ENCODE assay signal across 8 mouse cellular contexts in the genomic region with DNA sequence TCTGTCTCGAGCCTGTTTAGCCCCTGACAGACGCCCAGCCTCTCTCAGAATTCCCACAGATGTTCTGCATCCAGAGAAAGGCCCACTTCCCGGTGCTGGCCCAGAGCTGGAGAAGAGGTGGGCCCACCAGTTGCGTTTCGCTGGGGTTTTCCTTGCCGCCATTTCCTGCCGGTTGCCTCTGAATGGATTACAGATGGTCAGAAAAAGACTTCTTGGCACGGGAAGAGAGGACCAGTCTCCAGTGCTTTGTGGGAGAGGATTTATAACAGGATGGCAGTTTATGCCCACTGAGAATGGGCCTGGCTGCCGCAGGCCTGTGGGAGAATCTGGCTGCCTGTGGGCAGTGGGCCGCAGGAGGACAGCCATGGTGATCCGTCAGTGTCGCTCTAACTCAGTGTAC. TPM values are rescaled to one million over a fixed set of nuclear protein-coding genes. Genes with fewer than 3 reads are reported as not detected.
A peak's percentile ranks its signal among the peaks of the same experiment; 100 is the strongest.
DNase-seq lines count a peak whose midpoint lies in the region; ATAC-seq and TF ChIP-seq lines count a peak whose summit lies in the region.

No protein-coding gene starts in this region.

- no peak for TF ChIP-seq CTCF in CH12.LX (conservative IDR thresholded peaks at IDR 0.05 in 1 of 2, IDR thresholded peaks at IDR 0.05 in 1 of 2; ENCODE audit: low read depth in 2 of 2, low read length in 2 of 2)

- in situ Hi-C loops in CH12.LX (cut with MboI; ENCODE audit: low pct_ligation_motif_present, low pct_unique_long_range_greater_than_20kb, low sequenced_read_pairs): no loop called here

- peaks cover 68% of the 10 kb centered on the region for H3K79me2 ChIP-seq in CH12.LX (replicated peaks; ENCODE audit: control insufficient read depth, extremely low read depth, insufficient read depth, poor library complexity, severe bottlenecking)

- no peak overlapping the region for H3K9ac ChIP-seq in CH12.LX (ENCODE audit: insufficient read depth, low read depth)
- peak overlapping the region; percentile 36; the same call in 1 of the 2 replicates for H3K9ac ChIP-seq in forebrain, embryonic 13.5 days
- 0 out of 2 replicates have a peak overlapping the region, but pooled peaks have one; percentile 14 for H3K9ac ChIP-seq in limb, embryonic 11.5 days (ENCODE audit: low read length)
- no peak overlapping the region for H3K9ac ChIP-seq in liver, embryonic 12.5 days

- ATAC-seq in forebrain, embryonic 13.5 days: peak; percentile 66; the same call in 1 of the 2 replicates
- ATAC-seq in limb, embryonic 11.5 days (ENCODE audit: insufficient number of reproducible peaks, low FRiP score, low TSS enrichment, low read depth): peak; percentile 50; the same call in 1 of the 2 replicates
- no peak for ATAC-seq in liver, embryonic 12.5 days

- peaks cover 58 to 97% of the 10 kb centered on the region in 2 experiments for H3K4me1 ChIP-seq in CH12.LX (ENCODE audit: control insufficient read depth in 1 of 2, insufficient read depth in 2 of 2)
- peaks cover 18% of the 10 kb centered on the region for H3K4me1 ChIP-seq in forebrain, embryonic 13.5 days
- H3K4me1 ChIP-seq in limb, embryonic 11.5 days (ENCODE audit: control insufficient read depth, insufficient read depth, low read length): peaks cover 4% of the 10 kb centered on the region; the same call in 1 of the 2 replicates
- H3K4me1 ChIP-seq in liver, embryonic 12.5 days: peaks cover 20% of the 10 kb centered on the region

- dilution Hi-C loops in CH12.LX (cut with MboI; ENCODE audit: extremely low pct_ligation_motif_present, extremely low pct_unique_long_range_greater_than_20kb, low sequenced_read_pairs): no loop called here

- H3K27ac ChIP-seq in CH12.LX (ENCODE audit: insufficient read depth, low read depth): peak overlapping the region; percentile 53
- peak overlapping the region; percentile 71 for H3K27ac ChIP-seq in forebrain, embryonic 13.5 days
- H3K27ac ChIP-seq in limb, embryonic 11.5 days (replicated peaks; ENCODE audit: low read depth, low read length): peak overlapping the region; percentile 81
- H3K27ac ChIP-seq in liver, embryonic 12.5 days: no peak overlapping the region

- 43% methylated on average over 12 of the region's 12 CpGs for WGBS in forebrain, embryonic 13.5 days
- WGBS in limb, embryonic 11.5 days: 18% methylated on average over 12 of the region's 12 CpGs
- WGBS in liver, embryonic 12.5 days (ENCODE audit: insufficient replicate concordance): 77% methylated on average over 12 of the region's 12 CpGs

- no peak overlapping the region for H3K4me2 ChIP-seq in CH12.LX (ENCODE audit: insufficient read depth, low read depth, poor library complexity, severe bottlenecking)
- no peak overlapping the region for H3K4me2 ChIP-seq in forebrain, embryonic 13.5 days
- H3K4me2 ChIP-seq in limb, embryonic 11.5 days (ENCODE audit: low read depth, severe bottlenecking): no peak overlapping the region
- no peak overlapping the region for H3K4me2 ChIP-seq in liver, embryonic 12.5 days

- no peak for TF ChIP-seq EP300 in CH12.LX (IDR thresholded peaks at IDR 0.05; ENCODE audit: low read length)

- H3K9me3 ChIP-seq in CH12.LX (replicated peaks; ENCODE audit: low read length): no peaks in the 10 kb centered on the region
- no peaks in the 10 kb centered on the region for H3K9me3 ChIP-seq in forebrain, embryonic 13.5 days (replicated peaks)
- no peaks in the 10 kb centered on the region for H3K9me3 ChIP-seq in limb, embryonic 11.5 days (ENCODE audit: control insufficient read depth, low read length)
- H3K9me3 ChIP-seq in liver, embryonic 12.5 days (replicated peaks): no peaks in the 10 kb centered on the region

- no peaks in the 10 kb centered on the region for H3K27me3 ChIP-seq in CH12.LX (replicated peaks)
- H3K27me3 ChIP-seq in forebrain, embryonic 13.5 days: no peaks in the 10 kb centered on the region
- no peaks in the 10 kb centered on the region for H3K27me3 ChIP-seq in limb, embryonic 11.5 days (ENCODE audit: control insufficient read depth, insufficient read depth, low read length)
- H3K27me3 ChIP-seq in liver, embryonic 12.5 days (replicated peaks): no peaks in the 10 kb centered on the region

- H3K36me3 ChIP-seq in CH12.LX (replicated peaks in 1 of 2; ENCODE audit: control insufficient read depth in 1 of 2, insufficient read depth in 1 of 2, low read length in 1 of 2): peaks cover 13 to 54% of the 10 kb centered on the region in 2 experiments
- peaks cover 6% of the 10 kb centered on the region for H3K36me3 ChIP-seq in forebrain, embryonic 13.5 days (ENCODE audit: poor library complexity, severe bottlenecking)
- H3K36me3 ChIP-seq in limb, embryonic 11.5 days (ENCODE audit: control insufficient read depth, insufficient read depth, low read length): no peaks in the 10 kb centered on the region
- H3K36me3 ChIP-seq in liver, embryonic 12.5 days: peaks cover 23% of the 10 kb centered on the region

- no peak for TF ChIP-seq POLR2A in CH12.LX (IDR thresholded peaks at IDR 0.05; ENCODE audit: low read depth, low read length)

- TF ChIP-seq RAD21 in CH12.LX (IDR thresholded peaks at IDR 0.05; ENCODE audit: low read depth, low read length): no peak

- no peak overlapping the region for H3K4me3 ChIP-seq in CH12.LX (replicated peaks in 1 of 3; ENCODE audit: low read depth in 2 of 3, low read length in 2 of 3, poor library complexity in 1 of 3)
- H3K4me3 ChIP-seq in forebrain, embryonic 13.5 days: no peak overlapping the region
- H3K4me3 ChIP-seq in limb, embryonic 11.5 days (ENCODE audit: low read depth, low read length): no peak overlapping the region
- no peak overlapping the region for H3K4me3 ChIP-seq in liver, embryonic 12.5 days

- DNase-seq in embryo, embryonic 10.5 days (ENCODE audit: low spot score): peak; percentile 40
- DNase-seq in embryo, embryonic 9.5 days (ENCODE audit: extremely low spot score): no peak
- no peak for DNase-seq in CH12.LX (ENCODE audit: extremely low read depth)
- DNase-seq in limb, embryonic 11.5 days (ENCODE audit: low spot score): peak; percentile 63
- no peak for DNase-seq in adrenal gland, postnatal 36 days
- no peak for DNase-seq in thymus, postnatal 36 days

TF ChIP-seq in CH12.LX, 34 proteins besides CTCF, POLR2A, EP300 and RAD21:
- no peak for TF ChIP-seq ZKSCAN1 (IDR thresholded peaks at IDR 0.05; ENCODE audit: borderline replicate concordance, low read depth, low read length)
- TF ChIP-seq MEF2A (IDR thresholded peaks at IDR 0.05; ENCODE audit: borderline replicate concordance, low read depth, low read length): no peak
- TF ChIP-seq CHD1 (IDR thresholded peaks at IDR 0.05; ENCODE audit: low read depth, low read length): no peak
- no peak for TF ChIP-seq GABPA (IDR thresholded peaks at IDR 0.05; ENCODE audit: insufficient replicate concordance, low read depth, low read length)
- TF ChIP-seq USF1 (IDR thresholded peaks at IDR 0.05; ENCODE audit: low read depth, low read length): no peak
- no peak for TF ChIP-seq USF2 (conservative IDR thresholded peaks at IDR 0.05; ENCODE audit: low read depth, low read length)
- TF ChIP-seq IRF4 (IDR thresholded peaks at IDR 0.05; ENCODE audit: low read depth, low read length): no peak
- no peak for TF ChIP-seq ZC3H11A (IDR thresholded peaks at IDR 0.05; ENCODE audit: low read depth, low read length)
- TF ChIP-seq NELFE (IDR thresholded peaks at IDR 0.05; ENCODE audit: low read depth, low read length): no peak
- TF ChIP-seq ZNF384 (IDR thresholded peaks at IDR 0.05; ENCODE audit: low read depth, low read length): no peak
- no peak for TF ChIP-seq ETS1 (conservative IDR thresholded peaks at IDR 0.05; ENCODE audit: low read depth, low read length)
- TF ChIP-seq MAX (IDR thresholded peaks at IDR 0.05; ENCODE audit: low read length): no peak
- no peak for TF ChIP-seq BHLHE40 (IDR thresholded peaks at IDR 0.05; ENCODE audit: low read depth, low read length)
- TF ChIP-seq POLR2AphosphoS2 (IDR thresholded peaks at IDR 0.05; ENCODE audit: low read depth, low read length): no peak
- TF ChIP-seq HCFC1 (IDR thresholded peaks at IDR 0.05; ENCODE audit: low read depth, low read length): no peak
- no peak for TF ChIP-seq SIN3A (IDR thresholded peaks at IDR 0.05; ENCODE audit: low read length)
- TF ChIP-seq RCOR1 (conservative IDR thresholded peaks at IDR 0.05; ENCODE audit: low read depth, low read length): no peak
- TF ChIP-seq UBTF (IDR thresholded peaks at IDR 0.05; ENCODE audit: low read depth, low read length): no peak
- TF ChIP-seq TBP (conservative IDR thresholded peaks at IDR 0.05; ENCODE audit: low read depth, low read length): no peak

RNA-seq across cellular contexts. Expression of gene Atxn7l1, which starts 15.0 kb away (rescaled TPM):
- total RNA-seq in CH12.LX (2012; rRNA removed) (8.6 and 9.7 TPM in 2 replicates), CH12.LX (2014; rRNA removed) (8.2 and 9.0 TPM in 2 replicates)
- polyA plus RNA-seq in CH12.LX (2012; ENCODE audit: insufficient read length, low read depth): 51.3 and 55.7 TPM in 2 replicates
- polyA plus RNA-seq in forebrain, embryonic 13.5 days (2015; fragmentation: Nextera tagmentation; extraction: Ambion mirVana): 13.9 and 15.4 TPM in 2 replicates
- 18.8 and 19.6 TPM in 2 replicates for polyA plus RNA-seq in limb, embryonic 11.5 days (2014; fragmentation: Nextera tagmentation; extraction: Ambion mirVana)
- 10 to 100 TPM; 26.5 to 29.5 TPM for total RNA-seq in adrenal gland, postnatal 36 days (2021)
- 16.9 and 17.1 TPM in 2 replicates for polyA plus RNA-seq in liver, embryonic 12.5 days (2016; fragmentation: Nextera tagmentation; extraction: Ambion mirVana)

Comparison
In these comparisons a context has a peak if more than half of its experiments do, and no peak if none do; other contexts are left out.
1. DNase-seq: peak in embryo, embryonic 10.5 days (single experiment) and limb, embryonic 11.5 days (single experiment); none in embryo, embryonic 9.5 days (single experiment), CH12.LX (single experiment), adrenal gland, postnatal 36 days (0 of 2) and thymus, postnatal 36 days (0 of 2).
2. H3K9ac ChIP-seq: peak in forebrain, embryonic 13.5 days (single experiment) and limb, embryonic 11.5 days (single experiment); none in CH12.LX (single experiment) and liver, embryonic 12.5 days (single experiment).